Mouse (Mus musculus) CH12.LX (cell line): ENCODE measurements around the gene Cbfa2t3.

Experiments used
- CHD1 ChIP-seq: IDR thresholded peaks from 2 replicates; pipeline ENCODE4 v1.6.1; 2012; ENCODE audit warnings: low read depth, low read length, improper control_type of control experiment, inconsistent platforms
- CHD2 ChIP-seq: IDR thresholded peaks from 2 replicates; pipeline ENCODE4 v1.6.1; 2011; ENCODE audit warnings: low read length, improper control_type of control experiment
- EP300 ChIP-seq: IDR thresholded peaks from 2 replicates; pipeline ENCODE4 v1.6.1; 2011; ENCODE audit warnings: low read length, improper control_type of control experiment
- MAFK ChIP-seq: IDR thresholded peaks from 2 replicates; pipeline ENCODE4 v1.6.1; 2011; ENCODE audit warnings: low read length, improper control_type of control experiment; ENCODE audit not compliant: insufficient replicate concordance
- MAX ChIP-seq: IDR thresholded peaks from 2 replicates; pipeline ENCODE4 v1.6.1; 2011; ENCODE audit warnings: low read length, improper control_type of control experiment
- MAZ ChIP-seq: IDR thresholded peaks from 2 replicates; pipeline ENCODE4 v1.6.1; 2012; ENCODE audit warnings: low read depth, mild to moderate bottlenecking, inconsistent platforms, low read length, improper control_type of control experiment, moderate library complexity
- NRF1 ChIP-seq: IDR thresholded peaks from 2 replicates; pipeline ENCODE4 v1.6.1; 2014; ENCODE audit warnings: low read depth, mild to moderate bottlenecking, inconsistent platforms, low read length, improper control_type of control experiment, moderate library complexity
- POLR2A ChIP-seq: IDR thresholded peaks from 2 replicates; pipeline ENCODE4 v1.6.1; 2011; ENCODE audit warnings: low read depth, mild to moderate bottlenecking, improper control_type of control experiment, low read length
- UBTF ChIP-seq: IDR thresholded peaks from 2 replicates; pipeline ENCODE4 v1.6.1; 2012; ENCODE audit warnings: low read depth, mild to moderate bottlenecking, inconsistent platforms, low read length, improper control_type of control experiment, moderate library complexity

GRCm38 (mm10) chr8:122745750-122746275 lies 46.9 kb upstream of the Cbfa2t3 start:
- TF ChIP-seq CHD1 (no peak), MAFK (no peak), MAX (no peak), MAZ (no peak), POLR2A (no peak), NRF1 (no peak), CHD2 (no peak), UBTF (no peak), EP300 (no peak)
